Mouse (Mus musculus) intestine, postnatal 0 days (tissue): ENCODE measurements around the gene Cwc25. TPM values are rescaled to one million over a fixed set of nuclear protein-coding genes. Genes with fewer than 3 reads are reported as not detected.

Source experiments
- ATAC-seq: fragments of 200-750 bp; cut with Nextera tagmentation; 2 replicates; pipeline ENCODE4 v1.8.0; 2017; ENCODE audit warnings: mild to moderate bottlenecking, moderate TSS enrichment, moderate library complexity
- H3K27ac ChIP-seq: fragments of 300-500 bp; sonication (generic); 2 replicates; pipeline ENCODE4 v1.5.1; 2014; ENCODE audit warnings: mild to moderate bottlenecking, low read depth, low read length, moderate library complexity
- H3K27me3 ChIP-seq: fragments of 300-500 bp; sonication (generic); replicated peaks from 2 replicates; pipeline ENCODE4 v1.6.1; 2014; ENCODE audit warnings: low read length, mixed read lengths; ENCODE audit not compliant: control insufficient read depth, insufficient read depth
- H3K36me3 ChIP-seq: fragments of 300-500 bp; sonication (generic); 2 replicates; pipeline ENCODE4 v1.6.1; 2014; ENCODE audit warnings: mild to moderate bottlenecking, moderate library complexity; ENCODE audit not compliant: control insufficient read depth, insufficient read depth
- H3K4me1 ChIP-seq: fragments of 300-500 bp; sonication (generic); replicated peaks from 2 replicates; pipeline ENCODE4 v1.6.1; 2014; ENCODE audit warnings: antibody characterized with exemption, low read length, mixed read lengths; ENCODE audit not compliant: control insufficient read depth, insufficient read depth
- H3K4me2 ChIP-seq: fragments of 300-500 bp; sonication (generic); replicated peaks from 2 replicates; pipeline ENCODE4 v1.6.1; 2014; ENCODE audit warnings: low read depth, mild to moderate bottlenecking, moderate library complexity
- H3K4me3 ChIP-seq: fragments of 300-500 bp; sonication (generic); 2 replicates; pipeline ENCODE4 v1.5.1; 2014; ENCODE audit warnings: low read depth, low read length
- H3K9ac ChIP-seq: fragments of 300-500 bp; sonication (generic); 2 replicates; pipeline ENCODE4 v1.6.1; 2014; ENCODE audit warnings: mild to moderate bottlenecking, low read depth, low read length
- H3K9me3 ChIP-seq: fragments of 300-500 bp; sonication (generic); 2 replicates; pipeline ENCODE4 v1.6.1; 2016; ENCODE audit warnings: mixed run types; ENCODE audit not compliant: control insufficient read depth
- CTCF ChIP-seq: sonication (generic); IDR thresholded peaks from 2 replicates; pipeline ENCODE4 v1.5.1; 2016; ENCODE audit warnings: low read depth, mild to moderate bottlenecking, control low read depth, antibody characterized with exemption, moderate library complexity
- WGBS: fragments of 180-500 bp; shearing (Covaris S2); extraction: QIAGEN DNeasy Blood & Tissue Kit; methylation state at CpG from one replicate; pipeline ENCODE4 v1.1.7; 2014; 5-methylcytosine and 5-hydroxymethylcytosine counted together
- polyA plus RNA-seq: library from polyadenylated mRNA; unstranded; fragments of >200 nt; fragmentation: Nextera tagmentation; extraction: Ambion mirVana; gene quantifications from 2 replicates; pipeline ENCODE4 v1.2.1, GENCODE M21; 2015

Gene Cwc25
- polyA plus RNA-seq, 1 experiment from 2014 or later: 8.5 TPM

GRCm38 (mm10) chr11:97728730-97729129 lies 37.6 kb downstream of the Cwc25 start:
- TF ChIP-seq CTCF: no peak
- Histone ChIP-seq H3K9me3 (no peaks in the 10 kb centered on the region), H3K4me2 (no peak overlapping the region), H3K4me3 (no peak overlapping the region), H3K9ac (no peak overlapping the region), H3K27ac (no peak overlapping the region), H3K27me3 (no peaks in the 10 kb centered on the region), H3K36me3 (peaks cover 43% of the 10 kb centered on the region), H3K4me1 (no peaks in the 10 kb centered on the region)
- 79% methylated on average over 7 of the region's 7 CpGs for WGBS
- ATAC-seq: no peak

GRCm38 (mm10) chr11:97728311-97728710 lies 38.0 kb downstream of the Cwc25 start:
- no peak overlapping the region for H3K4me2 ChIP-seq
- H3K27me3 ChIP-seq: no peaks in the 10 kb centered on the region
- H3K9me3 ChIP-seq: no peaks in the 10 kb centered on the region
- no peak overlapping the region for H3K9ac ChIP-seq
- no peak overlapping the region for H3K27ac ChIP-seq
- H3K4me1 ChIP-seq: no peaks in the 10 kb centered on the region
- H3K4me3 ChIP-seq: no peak overlapping the region
- no peak for ATAC-seq
- no peak for TF ChIP-seq CTCF
- peaks cover 45% of the 10 kb centered on the region for H3K36me3 ChIP-seq
- 71% methylated on average over 7 of the region's 7 CpGs for WGBS

GRCm38 (mm10) chr11:97723709-97724108 lies 42.6 kb downstream of the Cwc25 start:
- ATAC-seq: no peak
- Histone ChIP-seq H3K9me3 (no peaks in the 10 kb centered on the region), H3K4me1 (no peaks in the 10 kb centered on the region), H3K27ac (no peak overlapping the region), H3K36me3 (peaks cover 73% of the 10 kb centered on the region), H3K27me3 (no peaks in the 10 kb centered on the region), H3K4me3 (no peak overlapping the region), H3K9ac (no peak overlapping the region), H3K4me2 (no peak overlapping the region)
- TF ChIP-seq CTCF: no peak
- 71% methylated on average over 7 of the region's 7 CpGs for WGBS

GRCm38 (mm10) chr11:97721338-97721737 lies 45.0 kb downstream of the Cwc25 start:
- H3K27ac ChIP-seq: no peak overlapping the region
- H3K9ac ChIP-seq: no peak overlapping the region
- no peak for ATAC-seq
- no peak overlapping the region for H3K4me2 ChIP-seq
- peaks cover 84% of the 10 kb centered on the region for H3K36me3 ChIP-seq
- WGBS: 92% methylated on average over 4 of the region's 4 CpGs
- no peaks in the 10 kb centered on the region for H3K27me3 ChIP-seq
- H3K4me3 ChIP-seq: no peak overlapping the region
- no peaks in the 10 kb centered on the region for H3K4me1 ChIP-seq
- no peaks in the 10 kb centered on the region for H3K9me3 ChIP-seq
- no peak for TF ChIP-seq CTCF

- Histone ChIP-seq H3K4me2 (no peak overlapping the region), H3K4me3 (no peak overlapping the region), H3K9me3 (no peaks in the 10 kb centered on the region), H3K27ac (no peak overlapping the region), H3K4me1 (no peaks in the 10 kb centered on the region), H3K9ac (no peak overlapping the region), H3K36me3 (peaks cover 76% of the 10 kb centered on the region), H3K27me3 (no peaks in the 10 kb centered on the region)
- no peak for TF ChIP-seq CTCF
- no peak for ATAC-seq
- WGBS: 98% methylated on average over 4 of the region's 4 CpGs
Measured at GRCm38 (mm10) chr11:97719041-97719440, 47.3 kb downstream of the Cwc25 start.

DNA sequence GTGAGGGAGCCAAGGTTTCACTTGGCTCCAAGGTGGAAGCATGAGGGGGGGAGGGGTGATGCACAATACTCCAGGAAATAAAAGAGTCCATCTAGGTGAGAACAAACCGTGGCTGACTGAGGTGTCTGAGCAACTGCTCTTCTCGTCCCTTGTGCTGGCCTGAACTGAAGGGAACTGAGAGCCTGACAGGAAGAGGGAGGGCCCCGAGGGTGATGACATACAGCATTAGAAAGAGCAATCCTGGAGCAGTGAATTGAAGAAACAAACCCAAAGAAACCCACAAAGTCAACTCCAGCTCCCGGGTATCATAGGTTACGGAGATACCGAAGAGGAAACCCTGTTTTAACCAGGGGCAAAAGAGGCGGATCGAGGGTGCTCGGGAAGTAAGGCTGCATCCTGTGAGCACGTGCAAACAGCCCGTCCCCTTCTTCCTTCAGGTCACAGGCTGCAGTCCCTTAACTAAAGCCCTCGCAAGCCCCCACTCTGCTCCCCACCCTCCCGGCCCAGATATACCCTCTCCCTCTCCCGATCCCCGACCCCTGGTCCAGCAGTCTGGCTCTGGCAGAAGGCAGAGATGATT lies 48.0 kb downstream of the Cwc25 start:
- peaks cover 78% of the 10 kb centered on the region for H3K36me3 ChIP-seq

More for the DNA sequence above, 48.0 kb downstream of the Cwc25 start:
- Histone ChIP-seq H3K4me1 (no peaks in the 10 kb centered on the region), H3K9ac (no peak overlapping the region), H3K9me3 (no peaks in the 10 kb centered on the region), H3K4me2 (no peak overlapping the region), H3K4me3 (no peak overlapping the region), H3K27me3 (no peaks in the 10 kb centered on the region), H3K27ac (no peak overlapping the region)
- WGBS: 76% methylated on average over 15 of the region's 15 CpGs
- TF ChIP-seq CTCF: no peak
- ATAC-seq: no peak
